Mouse (Mus musculus) spleen, adult 2 months (tissue): ENCODE results near the gene Meox1.

Source experiments
- CTCF ChIP-seq: fragments of 200-500 bp; IDR thresholded peaks from 2 replicates; pipeline ENCODE4 v1.5.1; 2011; ENCODE audit warnings: mild to moderate bottlenecking, inconsistent platforms; ENCODE audit not compliant: insufficient read depth, insufficient read length, insufficient replicate concordance; ENCODE audit errors: extremely low read depth
- POLR2A ChIP-seq: fragments of 200-500 bp; IDR thresholded peaks from 2 replicates; pipeline ENCODE4 v1.6.1; 2011; ENCODE audit warnings: low read depth, low read length, inconsistent platforms

GRCm38 (mm10) chr11:101911855-101912579 is 17.8 kb upstream of the Meox1 start:
- TF ChIP-seq POLR2A (no peak), CTCF (peak; percentile 32; the same call in 1 of the 2 replicates)
